Mouse (Mus musculus) myocyte (in vitro differentiated cells): ENCODE data around the gene Eea1.

Source experiments
- MYOG ChIP-seq, 3 experiments: IDR thresholded peaks; one replicate each; pipeline ENCODE4 v1.6.1; 2011; ENCODE audit warnings: control low read depth in 2 of 3, low read depth in 2 of 3, mild to moderate bottlenecking in 2 of 3; ENCODE audit not compliant: insufficient read length in 2 of 3, control insufficient read depth in 1 of 3, insufficient read depth in 1 of 3
- POLR2A ChIP-seq: IDR thresholded peaks from one replicate; pipeline ENCODE4 v1.6.1; 2011; ENCODE audit warnings: low read depth, mild to moderate bottlenecking, control low read depth, moderate library complexity; ENCODE audit not compliant: insufficient read length

GRCm38 (mm10) chr10:95951346-95951745 lies 10.9 kb downstream of the Eea1 start:
- TF ChIP-seq MYOG (IDR thresholded peaks at IDR 0.05; ENCODE audit: control insufficient read depth in 1 of 3, insufficient read depth in 1 of 3, insufficient read length in 2 of 3, low read depth in 2 of 3) (no peak), POLR2A (no peak)
